Mouse (Mus musculus) intestine, postnatal 0 days (tissue): ENCODE data around the gene Ano4. TPM values are rescaled to one million over a fixed set of nuclear protein-coding genes. Genes with fewer than 3 reads are reported as not detected.

ENCODE experiments used
- ATAC-seq: fragments of 200-750 bp; cut with Nextera tagmentation; 2 replicates; pipeline ENCODE4 v1.8.0; 2017; ENCODE audit warnings: mild to moderate bottlenecking, moderate TSS enrichment, moderate library complexity
- H3K27ac ChIP-seq: fragments of 300-500 bp; sonication (generic); 2 replicates; pipeline ENCODE4 v1.5.1; 2014; ENCODE audit warnings: mild to moderate bottlenecking, low read depth, low read length, moderate library complexity
- H3K27me3 ChIP-seq: fragments of 300-500 bp; sonication (generic); replicated peaks from 2 replicates; pipeline ENCODE4 v1.6.1; 2014; ENCODE audit warnings: low read length, mixed read lengths; ENCODE audit not compliant: control insufficient read depth, insufficient read depth
- H3K36me3 ChIP-seq: fragments of 300-500 bp; sonication (generic); 2 replicates; pipeline ENCODE4 v1.6.1; 2014; ENCODE audit warnings: mild to moderate bottlenecking, moderate library complexity; ENCODE audit not compliant: control insufficient read depth, insufficient read depth
- H3K4me1 ChIP-seq: fragments of 300-500 bp; sonication (generic); replicated peaks from 2 replicates; pipeline ENCODE4 v1.6.1; 2014; ENCODE audit warnings: antibody characterized with exemption, low read length, mixed read lengths; ENCODE audit not compliant: control insufficient read depth, insufficient read depth
- H3K4me2 ChIP-seq: fragments of 300-500 bp; sonication (generic); replicated peaks from 2 replicates; pipeline ENCODE4 v1.6.1; 2014; ENCODE audit warnings: low read depth, mild to moderate bottlenecking, moderate library complexity
- H3K4me3 ChIP-seq: fragments of 300-500 bp; sonication (generic); 2 replicates; pipeline ENCODE4 v1.5.1; 2014; ENCODE audit warnings: low read depth, low read length
- H3K9ac ChIP-seq: fragments of 300-500 bp; sonication (generic); 2 replicates; pipeline ENCODE4 v1.6.1; 2014; ENCODE audit warnings: mild to moderate bottlenecking, low read depth, low read length
- H3K9me3 ChIP-seq: fragments of 300-500 bp; sonication (generic); 2 replicates; pipeline ENCODE4 v1.6.1; 2016; ENCODE audit warnings: mixed run types; ENCODE audit not compliant: control insufficient read depth
- CTCF ChIP-seq: sonication (generic); IDR thresholded peaks from 2 replicates; pipeline ENCODE4 v1.5.1; 2016; ENCODE audit warnings: low read depth, mild to moderate bottlenecking, control low read depth, antibody characterized with exemption, moderate library complexity
- WGBS: fragments of 180-500 bp; shearing (Covaris S2); extraction: QIAGEN DNeasy Blood & Tissue Kit; methylation state at CpG from one replicate; pipeline ENCODE4 v1.1.7; 2014; 5-methylcytosine and 5-hydroxymethylcytosine counted together
- polyA plus RNA-seq: library from polyadenylated mRNA; unstranded; fragments of >200 nt; fragmentation: Nextera tagmentation; extraction: Ambion mirVana; gene quantifications from 2 replicates; pipeline ENCODE4 v1.2.1, GENCODE M21; 2015

Ano4 gene
- polyA plus RNA-seq, 1 experiment from 2014 or later, result not detected

- Histone ChIP-seq H3K4me3 (no peak overlapping the region), H3K9me3 (no peaks in the 10 kb centered on the region), H3K4me1 (no peaks in the 10 kb centered on the region), H3K27ac (no peak overlapping the region), H3K4me2 (no peak overlapping the region), H3K27me3 (no peaks in the 10 kb centered on the region), H3K9ac (no peak overlapping the region), H3K36me3 (no peaks in the 10 kb centered on the region)
- no peak for ATAC-seq
- 100% methylated on average over 1 of the region's 1 CpGs for WGBS
- TF ChIP-seq CTCF, result no peak
These were observed 100.8 kb downstream of the Ano4 start for GRCm38 (mm10) chr10:89243808-89244207.

- H3K36me3 ChIP-seq, result no peaks in the 10 kb centered on the region
- H3K4me2 ChIP-seq, result no peak overlapping the region
- no peaks in the 10 kb centered on the region for H3K9me3 ChIP-seq
- no peak overlapping the region for H3K4me3 ChIP-seq
- no peak for ATAC-seq
- H3K4me1 ChIP-seq, result no peaks in the 10 kb centered on the region
- H3K27me3 ChIP-seq, result no peaks in the 10 kb centered on the region
- H3K9ac ChIP-seq, result no peak overlapping the region
- 26% methylated on average over 7 of the region's 7 CpGs for WGBS
- H3K27ac ChIP-seq, result no peak overlapping the region
- TF ChIP-seq CTCF, result no peak
These were observed 120.0 kb downstream of the Ano4 start for GRCm38 (mm10) chr10:89224524-89224923.

- Histone ChIP-seq H3K27me3 (no peaks in the 10 kb centered on the region), H3K4me3 (no peak overlapping the region), H3K27ac (no peak overlapping the region), H3K9ac (no peak overlapping the region), H3K4me2 (no peak overlapping the region), H3K36me3 (no peaks in the 10 kb centered on the region), H3K9me3 (no peaks in the 10 kb centered on the region), H3K4me1 (no peaks in the 10 kb centered on the region)
- ATAC-seq, result no peak
- 77% methylated on average over 6 of the region's 6 CpGs for WGBS
- no peak for TF ChIP-seq CTCF
These were observed 122.1 kb downstream of the Ano4 start for GRCm38 (mm10) chr10:89222284-89222989.

GRCm38 (mm10) chr10:89216078-89216477 lies 128.5 kb downstream of the Ano4 start:
- no peak overlapping the region for H3K4me3 ChIP-seq
- no peak overlapping the region for H3K4me2 ChIP-seq
- no peaks in the 10 kb centered on the region for H3K4me1 ChIP-seq
- no peak for ATAC-seq
- H3K36me3 ChIP-seq, result no peaks in the 10 kb centered on the region
- no peak overlapping the region for H3K27ac ChIP-seq
- TF ChIP-seq CTCF, result no peak
- H3K27me3 ChIP-seq, result no peaks in the 10 kb centered on the region
- no peaks in the 10 kb centered on the region for H3K9me3 ChIP-seq
- H3K9ac ChIP-seq, result no peak overlapping the region
- WGBS, result 85% methylated on average over 6 of the region's 6 CpGs

GRCm38 (mm10) chr10:89205858-89206257 lies 138.7 kb downstream of the Ano4 start:
- WGBS, result 43% methylated on average over 2 of the region's 2 CpGs
- Histone ChIP-seq H3K36me3 (no peaks in the 10 kb centered on the region), H3K27ac (no peak overlapping the region), H3K27me3 (no peaks in the 10 kb centered on the region), H3K4me2 (no peak overlapping the region), H3K9me3 (no peaks in the 10 kb centered on the region), H3K4me3 (no peak overlapping the region), H3K9ac (no peak overlapping the region), H3K4me1 (no peaks in the 10 kb centered on the region)
- peak; percentile 67 for TF ChIP-seq CTCF
- no peak for ATAC-seq

- no peak for TF ChIP-seq CTCF
- Histone ChIP-seq H3K4me1 (no peaks in the 10 kb centered on the region), H3K27me3 (no peaks in the 10 kb centered on the region), H3K27ac (no peak overlapping the region), H3K4me3 (no peak overlapping the region), H3K36me3 (no peaks in the 10 kb centered on the region), H3K4me2 (no peak overlapping the region), H3K9ac (no peak overlapping the region), H3K9me3 (no peaks in the 10 kb centered on the region)
- ATAC-seq, result no peak
- WGBS, result 90% methylated on average over 10 of the region's 10 CpGs
These were observed 148.1 kb downstream of the Ano4 start for GRCm38 (mm10) chr10:89196444-89196843.

- Histone ChIP-seq H3K4me2 (no peak overlapping the region), H3K4me3 (no peak overlapping the region), H3K9me3 (no peaks in the 10 kb centered on the region), H3K4me1 (no peaks in the 10 kb centered on the region), H3K27ac (no peak overlapping the region), H3K36me3 (no peaks in the 10 kb centered on the region), H3K9ac (no peak overlapping the region), H3K27me3 (no peaks in the 10 kb centered on the region)
- whole genome bisulfite sequencing, result 37% methylated on average over 3 of the region's 3 CpGs
- ATAC-seq, result peak; percentile 79
- TF ChIP-seq CTCF, result no peak
These were observed 149.5 kb downstream of the Ano4 start for GRCm38 (mm10) chr10:89195068-89195467.
